Mouse (Mus musculus): ENCODE results near the gene Fahd2a.

GRCm38 (mm10) chr2:127479210-127479609, 34.8 kb upstream of the Fahd2a start:
- TF ChIP-seq CTCF (IDR thresholded peaks at IDR 0.05; ENCODE audit: low read depth, low read length) (no peak), POLR2A (IDR thresholded peaks at IDR 0.05; ENCODE audit: extremely low read depth, insufficient read depth, low read length) (no peak)
